Mouse (Mus musculus) right cerebral cortex, postnatal 36 days (tissue): ENCODE measurements around the gene Lysmd4.
"Not testable (repeated sequence)": the region's sequence is repeated elsewhere in the genome, so short reads cannot be mapped to it uniquely, and the experiment has no call there.

Experiments
- DNase-seq, 2 experiments: peaks; one replicate each; pipeline ENCODE4 v3.0.0; 2022; ENCODE audit warnings: low spot score in 2 of 2, mixed read lengths in 1 of 2

Lysmd4 gene

GRCm38 (mm10) chr7:67230640-67231140 lies 8.3 kb downstream of the Lysmd4 start:
- DNase-seq: no peak

- no peak for DNase-seq
Measured at GRCm38 (mm10) chr7:67232504-67232903, 10.2 kb downstream of the Lysmd4 start.

- no peak for DNase-seq
Measured at GRCm38 (mm10) chr7:67234797-67235196, 12.5 kb downstream of the Lysmd4 start.

GRCm38 (mm10) chr7:67236351-67236750 lies 14.0 kb downstream of the Lysmd4 start:
- no peak for DNase-seq

- DNase-seq: no peak
Measured at GRCm38 (mm10) chr7:67237752-67238151, 15.4 kb downstream of the Lysmd4 start.

- DNase-seq: no peak
Measured at GRCm38 (mm10) chr7:67241969-67242368, 19.6 kb downstream of the Lysmd4 start.

- no peak for DNase-seq
Measured at GRCm38 (mm10) chr7:67243121-67243893, 21.0 kb downstream of the Lysmd4 start.

GRCm38 (mm10) chr7:67243894-67244282 lies 21.5 kb downstream of the Lysmd4 start:
- no peak for DNase-seq

GRCm38 (mm10) chr7:67245255-67245654 lies 22.9 kb downstream of the Lysmd4 start:
- no peak for DNase-seq

GRCm38 (mm10) chr7:67246067-67246466 lies 23.7 kb downstream of the Lysmd4 start:
- DNase-seq: no peak

GRCm38 (mm10) chr7:67259828-67260563 lies 37.7 kb downstream of the Lysmd4 start:
- DNase-seq: no peak

- DNase-seq: not testable (repeated sequence)
Measured at GRCm38 (mm10) chr7:67270447-67270846, 48.1 kb downstream of the Lysmd4 start.

GRCm38 (mm10) chr7:67283581-67283980 lies 61.2 kb downstream of the Lysmd4 start:
- DNase-seq: no peak

- no peak for DNase-seq
Measured at GRCm38 (mm10) chr7:67287456-67287855, 65.1 kb downstream of the Lysmd4 start.

- DNase-seq: no peak
Measured at GRCm38 (mm10) chr7:67291356-67291755, 69.0 kb downstream of the Lysmd4 start.

GRCm38 (mm10) chr7:67296419-67296818 lies 74.1 kb downstream of the Lysmd4 start:
- no peak for DNase-seq

GRCm38 (mm10) chr7:67304937-67305336 lies 82.6 kb downstream of the Lysmd4 start:
- DNase-seq: no peak

- DNase-seq: no peak
Measured at GRCm38 (mm10) chr7:67307078-67307477, 84.7 kb downstream of the Lysmd4 start.

- DNase-seq: no peak
Measured at GRCm38 (mm10) chr7:67308102-67308501, 85.8 kb downstream of the Lysmd4 start.

- no peak for DNase-seq
Measured at GRCm38 (mm10) chr7:67310151-67310550, 87.8 kb downstream of the Lysmd4 start.

- no peak for DNase-seq
Measured at GRCm38 (mm10) chr7:67313200-67313599, 90.9 kb downstream of the Lysmd4 start.

GRCm38 (mm10) chr7:67318697-67319096 lies 96.4 kb downstream of the Lysmd4 start:
- DNase-seq: no peak

- no peak for DNase-seq
Measured at GRCm38 (mm10) chr7:67320359-67320758, 98.0 kb downstream of the Lysmd4 start.
